Mouse (Mus musculus): ENCODE data around the gene Fam71e2. TPM values are rescaled to one million over a fixed set of nuclear protein-coding genes. Genes with fewer than 3 reads are reported as not detected.

Gene Fam71e2
- polyA plus RNA-seq, 1 experiment from 2014 or later = not detected

- H3K9me3 ChIP-seq (ENCODE audit: low read depth, low read length) = no peaks in the 10 kb centered on the region
- H3K4me1 ChIP-seq (ENCODE audit: insufficient read depth) = no peaks in the 10 kb centered on the region
- no peak for TF ChIP-seq CTCF (IDR thresholded peaks at IDR 0.05; ENCODE audit: low read depth)
- ATAC-seq (ENCODE audit: insufficient read depth) (no peak), DNase-seq (no peak)
- 56% methylated on average over 6 of the region's 6 CpGs for WGBS
- no peak overlapping the region for H3K4me3 ChIP-seq (ENCODE audit: low read depth, low read length)
- peaks cover 45% of the 10 kb centered on the region for H3K36me3 ChIP-seq (ENCODE audit: insufficient read depth)
- no peaks in the 10 kb centered on the region for H3K27me3 ChIP-seq (ENCODE audit: insufficient read depth, low read length)
- no peak overlapping the region for H3K9ac ChIP-seq
- H3K27ac ChIP-seq (ENCODE audit: low read depth) = no peak overlapping the region
- H3K4me2 ChIP-seq = no peak overlapping the region
These were observed 54.1 kb downstream of the Fam71e2 start for GRCm38 (mm10) chr7:4716955-4717354.

GRCm38 (mm10) chr7:4712594-4712993 lies 58.5 kb downstream of the Fam71e2 start:
- Histone ChIP-seq H3K4me3 (ENCODE audit: low read depth, low read length) (no peak overlapping the region), H3K9me3 (ENCODE audit: low read depth, low read length) (no peaks in the 10 kb centered on the region), H3K36me3 (ENCODE audit: insufficient read depth) (peaks cover 82% of the 10 kb centered on the region), H3K27ac (ENCODE audit: low read depth) (no peak overlapping the region), H3K4me2 (no peak overlapping the region), H3K27me3 (ENCODE audit: insufficient read depth, low read length) (no peaks in the 10 kb centered on the region), H3K9ac (no peak overlapping the region), H3K4me1 (ENCODE audit: insufficient read depth) (no peaks in the 10 kb centered on the region)
- no peak for TF ChIP-seq CTCF (IDR thresholded peaks at IDR 0.05; ENCODE audit: low read depth)
- ATAC-seq (ENCODE audit: insufficient read depth) (no peak), DNase-seq (no peak)
- WGBS = 87% methylated on average over 3 of the region's 3 CpGs

GRCm38 (mm10) chr7:4705098-4705497 lies 66.0 kb downstream of the Fam71e2 start:
- Histone ChIP-seq H3K27me3 (ENCODE audit: insufficient read depth, low read length) (no peaks in the 10 kb centered on the region), H3K9ac (no peak overlapping the region), H3K36me3 (ENCODE audit: insufficient read depth) (peaks cover 64% of the 10 kb centered on the region), H3K9me3 (ENCODE audit: low read depth, low read length) (no peaks in the 10 kb centered on the region), H3K4me1 (ENCODE audit: insufficient read depth) (no peaks in the 10 kb centered on the region), H3K4me3 (ENCODE audit: low read depth, low read length) (no peak overlapping the region), H3K4me2 (no peak overlapping the region), H3K27ac (ENCODE audit: low read depth) (no peak overlapping the region)
- TF ChIP-seq CTCF (IDR thresholded peaks at IDR 0.05; ENCODE audit: low read depth) = peak; percentile 56
- no peak for ATAC-seq (ENCODE audit: insufficient read depth)
- peak; percentile 51 for DNase-seq
- 50% methylated on average over 18 of the region's 18 CpGs for WGBS

Other genes starting within 250 kb of the Fam71e2 start
- 5.3 and 47.0 TPM in 2 replicates for gene Tnni3, start 247.1 kb downstream of the Fam71e2 start, polyA plus RNA-seq (2014; fragmentation: Nextera tagmentation; extraction: Ambion mirVana)
- 0.87 and 1.2 TPM in 2 replicates for gene Dnaaf3, start 238.8 kb downstream of the Fam71e2 start, polyA plus RNA-seq (2014; fragmentation: Nextera tagmentation; extraction: Ambion mirVana)
- gene Syt5, start 223.8 kb downstream of the Fam71e2 start, polyA plus RNA-seq (2014; fragmentation: Nextera tagmentation; extraction: Ambion mirVana) = 3.9 and 4.9 TPM in 2 replicates
- not detected in 2 replicates for gene Ptprh, start 167.3 kb downstream of the Fam71e2 start, polyA plus RNA-seq (2014; fragmentation: Nextera tagmentation; extraction: Ambion mirVana)
- 1.0 and 1.3 TPM in 2 replicates for gene Tmem86b, start 139.9 kb downstream of the Fam71e2 start, polyA plus RNA-seq (2014; fragmentation: Nextera tagmentation; extraction: Ambion mirVana)
- gene Ppp6r1, start 112.3 kb downstream of the Fam71e2 start, polyA plus RNA-seq (2014; fragmentation: Nextera tagmentation; extraction: Ambion mirVana) = 7.6 and 7.8 TPM in 2 replicates
- gene Hspbp1, start 86.2 kb downstream of the Fam71e2 start, polyA plus RNA-seq (2014; fragmentation: Nextera tagmentation; extraction: Ambion mirVana) = 94.0 and 98.5 TPM in 2 replicates
- 1.4 and 1.6 TPM in 2 replicates for gene Brsk1, start 80.7 kb downstream of the Fam71e2 start, polyA plus RNA-seq (2014; fragmentation: Nextera tagmentation; extraction: Ambion mirVana)
- not detected in 2 replicates for gene Tmem150b, start 46.1 kb downstream of the Fam71e2 start, polyA plus RNA-seq (2014; fragmentation: Nextera tagmentation; extraction: Ambion mirVana)
- 51.3 and 53.1 TPM in 2 replicates for gene Kmt5c, start 31.2 kb downstream of the Fam71e2 start, polyA plus RNA-seq (2014; fragmentation: Nextera tagmentation; extraction: Ambion mirVana)
- gene Cox6b2, start 18.2 kb downstream of the Fam71e2 start, polyA plus RNA-seq (2014; fragmentation: Nextera tagmentation; extraction: Ambion mirVana) = 37.3 and 40.1 TPM in 2 replicates
- gene Il11, start 11.6 kb upstream of the Fam71e2 start, polyA plus RNA-seq (2014; fragmentation: Nextera tagmentation; extraction: Ambion mirVana) = not detected in 2 replicates
- gene Tmem190, start 11.6 kb upstream of the Fam71e2 start, polyA plus RNA-seq (2014; fragmentation: Nextera tagmentation; extraction: Ambion mirVana) = not detected in 2 replicates
- 11.6 and 11.7 TPM in 2 replicates for gene Tmem238, start 18.4 kb upstream of the Fam71e2 start, polyA plus RNA-seq (2014; fragmentation: Nextera tagmentation; extraction: Ambion mirVana)
- 294 and 337 TPM in 2 replicates for gene Rpl28, start 21.6 kb upstream of the Fam71e2 start, polyA plus RNA-seq (2014; fragmentation: Nextera tagmentation; extraction: Ambion mirVana)
- 428 and 470 TPM in 2 replicates for gene Ube2s, start 41.3 kb upstream of the Fam71e2 start, polyA plus RNA-seq (2014; fragmentation: Nextera tagmentation; extraction: Ambion mirVana)
- 1.1 and 1.3 TPM in 2 replicates for gene Shisa7, start 73.4 kb upstream of the Fam71e2 start, polyA plus RNA-seq (2014; fragmentation: Nextera tagmentation; extraction: Ambion mirVana)
- 5.8 and 6.1 TPM in 2 replicates for gene Isoc2b, start 99.0 kb upstream of the Fam71e2 start, polyA plus RNA-seq (2014; fragmentation: Nextera tagmentation; extraction: Ambion mirVana)
- 0.88 and 0.91 TPM in 2 replicates for gene Isoc2a, start 105.9 kb upstream of the Fam71e2 start, polyA plus RNA-seq (2014; fragmentation: Nextera tagmentation; extraction: Ambion mirVana)
- gene Gm36210, start 135.2 kb upstream of the Fam71e2 start, polyA plus RNA-seq (2014; fragmentation: Nextera tagmentation; extraction: Ambion mirVana) = not detected in 2 replicates
- 4.2 and 4.3 TPM in 2 replicates for gene Zfp628, start 143.9 kb upstream of the Fam71e2 start, polyA plus RNA-seq (2014; fragmentation: Nextera tagmentation; extraction: Ambion mirVana)
- gene Nat14, start 150.7 kb upstream of the Fam71e2 start, polyA plus RNA-seq (2014; fragmentation: Nextera tagmentation; extraction: Ambion mirVana) = 1.4 and 2.3 TPM in 2 replicates
- 2.1 and 2.2 TPM in 2 replicates for gene Ssc5d, start 154.5 kb upstream of the Fam71e2 start, polyA plus RNA-seq (2014; fragmentation: Nextera tagmentation; extraction: Ambion mirVana)
- 0.13 and 0.46 TPM in 2 replicates for gene Sbk2, start 193.1 kb upstream of the Fam71e2 start, polyA plus RNA-seq (2014; fragmentation: Nextera tagmentation; extraction: Ambion mirVana)
- 0.76 and 0.87 TPM in 2 replicates for gene Sbk3, start 199.9 kb upstream of the Fam71e2 start, polyA plus RNA-seq (2014; fragmentation: Nextera tagmentation; extraction: Ambion mirVana)
- 35.1 and 35.9 TPM in 2 replicates for gene Zfp579, start 224.9 kb upstream of the Fam71e2 start, polyA plus RNA-seq (2014; fragmentation: Nextera tagmentation; extraction: Ambion mirVana)
- 13.6 and 13.8 TPM in 2 replicates for gene Zfp524, start 243.1 kb upstream of the Fam71e2 start, polyA plus RNA-seq (2014; fragmentation: Nextera tagmentation; extraction: Ambion mirVana)
- 41.9 and 46.4 TPM in 2 replicates for gene Fiz1, start 243.4 kb upstream of the Fam71e2 start, polyA plus RNA-seq (2014; fragmentation: Nextera tagmentation; extraction: Ambion mirVana)
- 0.74 TPM in 1 of 2 replicates, not detected in the other for gene Gm44973, start 244.2 kb upstream of the Fam71e2 start, polyA plus RNA-seq (2014; fragmentation: Nextera tagmentation; extraction: Ambion mirVana)
- gene Zfp865, start 249.1 kb upstream of the Fam71e2 start, polyA plus RNA-seq (2014; fragmentation: Nextera tagmentation; extraction: Ambion mirVana) = 7.4 TPM in 2 replicates
- gene Ccdc106, start 249.3 kb upstream of the Fam71e2 start, polyA plus RNA-seq (2014; fragmentation: Nextera tagmentation; extraction: Ambion mirVana) = 5.6 and 6.0 TPM in 2 replicates